Mouse (Mus musculus): ENCODE data around the gene Iqce. TPM values are rescaled to one million over a fixed set of nuclear protein-coding genes. Genes with fewer than 3 reads are reported as not detected.
A peak's percentile ranks its signal among the peaks of the same experiment; 100 is the strongest.

Gene Iqce
- polyA plus RNA-seq, 1 experiment = 12.5 TPM

DNA sequence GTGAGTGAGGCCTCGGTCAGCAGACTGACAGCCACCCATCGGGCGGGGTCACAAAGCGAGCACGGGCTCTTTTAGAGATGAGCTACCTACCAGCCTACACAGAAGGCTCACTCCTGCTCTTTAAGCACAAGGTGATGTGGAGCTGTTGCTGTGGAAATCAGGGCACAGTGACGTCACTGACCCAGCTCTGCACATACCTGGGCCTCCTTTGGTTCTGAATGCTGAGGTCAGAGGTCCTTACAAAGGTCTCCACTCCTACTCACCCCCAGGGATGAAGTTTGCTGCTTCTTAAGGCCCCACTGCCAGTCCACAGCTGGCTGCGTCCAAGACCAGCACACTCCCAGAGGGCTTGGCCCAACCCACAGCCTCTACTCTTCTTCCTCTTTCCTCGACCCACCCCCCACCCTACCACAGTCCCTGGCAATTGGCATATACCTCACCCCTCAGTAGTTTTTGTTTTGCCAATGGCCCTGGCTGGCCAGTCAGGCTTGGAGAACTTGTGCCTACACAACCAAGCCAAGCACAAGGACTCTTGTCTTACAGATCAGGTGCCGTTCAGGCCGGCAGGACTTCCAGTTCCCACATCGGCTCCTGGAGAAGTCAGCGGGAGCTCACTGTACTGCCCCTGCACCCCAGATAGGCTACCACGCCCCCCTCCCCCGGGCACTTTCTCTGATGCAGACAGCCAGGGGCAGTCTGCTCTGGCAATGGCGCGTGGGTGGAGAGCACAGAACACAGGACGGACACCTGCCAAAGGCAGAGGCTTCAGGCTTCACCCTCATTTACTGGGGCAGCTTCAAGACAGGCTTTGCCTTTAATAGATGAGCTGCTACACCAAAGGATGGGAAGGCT is 39.2 kb downstream of the Iqce start:
- Histone ChIP-seq H3K4me1 (ENCODE audit: control insufficient read depth, insufficient read depth, insufficient read length) (peaks cover 25% of the 10 kb centered on the region; the same call in 1 of the 2 replicates), H3K4me3 (ENCODE audit: extremely low read depth, insufficient read depth, insufficient read length) (peak overlapping the region; percentile 51), H3K27ac (ENCODE audit: insufficient read depth, low read length) (peak overlapping the region; percentile 87), H3K36me3 (ENCODE audit: control insufficient read depth, insufficient read depth, low read length) (no peaks in the 10 kb centered on the region), H3K27me3 (ENCODE audit: control insufficient read depth, insufficient read depth, low read length) (no peaks in the 10 kb centered on the region)
- TF ChIP-seq CTCF (IDR thresholded peaks at IDR 0.05; ENCODE audit: extremely low read depth, insufficient read depth, insufficient read length, insufficient replicate concordance) = no peak
- TF ChIP-seq POLR2A (IDR thresholded peaks at IDR 0.05; ENCODE audit: low read depth, low read length) = no peak; the same call in 1 of the 2 replicates
- DNase-seq (ENCODE audit: low read depth in 1 of 2, low spot score in 2 of 2) = peak; percentile 34 to 61
- 25% methylated on average over 17 of the region's 17 CpGs for WGBS

DNA sequence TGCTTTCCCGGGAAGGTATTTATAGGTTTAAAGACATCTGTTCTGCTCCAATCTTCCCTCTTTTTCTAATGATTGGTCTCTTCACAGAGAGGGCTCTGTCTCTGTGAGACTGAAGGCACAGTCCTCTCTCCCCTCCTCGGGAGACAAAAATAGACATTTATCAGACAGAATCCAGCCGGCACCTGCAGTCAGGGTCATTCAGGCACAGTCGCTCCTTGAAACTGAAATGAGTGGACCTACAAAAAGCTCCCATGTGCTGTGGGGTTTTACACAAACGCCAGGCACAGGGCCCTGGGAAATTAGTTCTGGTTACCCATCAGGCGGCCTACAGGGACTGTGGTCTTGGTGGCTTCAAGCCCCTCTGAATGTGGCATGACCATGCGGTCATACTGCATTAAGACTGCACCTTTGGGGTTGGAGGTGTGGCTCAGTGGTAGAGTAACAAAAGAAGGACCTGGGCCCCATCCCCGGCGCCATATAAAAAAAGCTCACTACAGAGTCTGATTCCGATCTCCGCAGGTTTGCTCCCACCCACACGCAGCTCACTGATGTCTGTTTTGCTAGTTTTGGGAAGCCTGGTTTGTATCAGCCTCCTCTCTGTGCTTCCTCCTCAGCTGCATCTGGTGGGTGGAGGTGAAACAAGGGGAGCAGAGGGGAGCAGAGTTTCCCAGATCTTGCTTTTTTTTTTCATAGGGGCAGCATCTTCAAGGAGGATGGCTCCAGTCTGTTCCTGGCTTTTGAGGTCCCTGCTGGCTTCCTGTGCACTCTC is 40.1 kb downstream of the Iqce start:
- TF ChIP-seq POLR2A (IDR thresholded peaks at IDR 0.05; ENCODE audit: low read depth, low read length) = no peak
- no peak for TF ChIP-seq CTCF (IDR thresholded peaks at IDR 0.05; ENCODE audit: extremely low read depth, insufficient read depth, insufficient read length, insufficient replicate concordance)
- Histone ChIP-seq H3K36me3 (ENCODE audit: control insufficient read depth, insufficient read depth, low read length) (no peaks in the 10 kb centered on the region), H3K4me3 (ENCODE audit: extremely low read depth, insufficient read depth, insufficient read length) (peak overlapping the region; percentile 51), H3K27ac (ENCODE audit: insufficient read depth, low read length) (peak overlapping the region; percentile 87), H3K27me3 (ENCODE audit: control insufficient read depth, insufficient read depth, low read length) (no peaks in the 10 kb centered on the region), H3K4me1 (ENCODE audit: control insufficient read depth, insufficient read depth, insufficient read length) (peaks cover 25% of the 10 kb centered on the region; the same call in 1 of the 2 replicates)
- WGBS = 39% methylated on average over 12 of the region's 12 CpGs
- DNase-seq (ENCODE audit: low read depth in 1 of 2, low spot score in 2 of 2) = no peak

DNA sequence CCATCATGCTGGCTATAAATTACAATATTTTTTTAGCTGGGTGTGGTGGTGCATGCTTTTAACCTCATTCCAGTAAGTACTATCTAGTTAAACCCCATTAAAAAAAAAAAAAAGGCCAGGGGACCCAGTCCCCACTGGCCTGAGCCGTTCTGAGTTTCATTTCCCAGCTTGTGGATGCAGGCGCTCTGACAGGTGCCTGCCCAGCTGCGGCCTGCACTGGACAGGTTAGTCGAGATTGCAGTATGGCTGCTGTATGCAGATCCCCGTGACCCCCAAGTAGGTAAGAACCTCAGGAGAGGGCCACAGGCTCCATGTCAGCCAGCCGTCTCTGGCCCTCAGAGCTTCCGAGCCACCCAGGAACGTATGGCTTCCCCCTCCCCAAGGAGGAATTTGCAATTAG is 40.8 kb downstream of the Iqce start:
- Histone ChIP-seq H3K4me1 (ENCODE audit: control insufficient read depth, insufficient read depth, insufficient read length) (peaks cover 25% of the 10 kb centered on the region; the same call in 1 of the 2 replicates), H3K4me3 (ENCODE audit: extremely low read depth, insufficient read depth, insufficient read length) (no peak overlapping the region), H3K27me3 (ENCODE audit: control insufficient read depth, insufficient read depth, low read length) (no peaks in the 10 kb centered on the region), H3K27ac (ENCODE audit: insufficient read depth, low read length) (peak overlapping the region; percentile 31; the same call in 1 of the 2 replicates), H3K36me3 (ENCODE audit: control insufficient read depth, insufficient read depth, low read length) (no peaks in the 10 kb centered on the region)
- WGBS = 64% methylated on average over 8 of the region's 8 CpGs
- no peak for DNase-seq (ENCODE audit: low read depth in 1 of 2, low spot score in 2 of 2)
- TF ChIP-seq POLR2A (IDR thresholded peaks at IDR 0.05; ENCODE audit: low read depth, low read length) = no peak
- TF ChIP-seq CTCF (IDR thresholded peaks at IDR 0.05; ENCODE audit: extremely low read depth, insufficient read depth, insufficient read length, insufficient replicate concordance) = no peak

DNA sequence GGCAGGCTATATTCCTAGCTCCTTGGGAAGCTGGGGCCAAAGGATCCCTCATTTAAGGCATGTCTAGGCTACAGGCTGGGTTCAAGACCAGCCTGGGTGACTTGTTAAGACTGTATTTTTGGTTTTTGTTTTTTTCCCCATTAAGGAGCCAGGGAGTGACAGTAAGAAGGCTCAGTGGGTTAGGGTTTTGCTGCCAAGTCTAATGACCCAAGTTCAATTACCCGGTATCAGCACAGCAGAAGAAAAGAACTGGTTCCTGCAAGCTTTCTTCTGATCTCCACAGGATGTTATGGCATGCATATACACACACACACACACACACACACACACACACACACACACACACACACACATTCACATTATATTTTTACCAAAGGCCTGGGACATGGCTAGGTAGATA is 41.8 kb downstream of the Iqce start:
- no peaks in the 10 kb centered on the region for H3K36me3 ChIP-seq (ENCODE audit: control insufficient read depth, insufficient read depth, low read length)
- no peak for DNase-seq (ENCODE audit: low read depth in 1 of 2, low spot score in 2 of 2)
- H3K27ac ChIP-seq (ENCODE audit: insufficient read depth, low read length) = no peak overlapping the region
- no peak for TF ChIP-seq POLR2A (IDR thresholded peaks at IDR 0.05; ENCODE audit: low read depth, low read length)
- TF ChIP-seq CTCF (IDR thresholded peaks at IDR 0.05; ENCODE audit: extremely low read depth, insufficient read depth, insufficient read length, insufficient replicate concordance) = no peak
- no peaks in the 10 kb centered on the region for H3K27me3 ChIP-seq (ENCODE audit: control insufficient read depth, insufficient read depth, low read length)
- peaks cover 24% of the 10 kb centered on the region; the same call in 1 of the 2 replicates for H3K4me1 ChIP-seq (ENCODE audit: control insufficient read depth, insufficient read depth, insufficient read length)
- H3K4me3 ChIP-seq (ENCODE audit: extremely low read depth, insufficient read depth, insufficient read length) = no peak overlapping the region
- 83% methylated on average over 1 of the region's 1 CpGs for WGBS

DNA sequence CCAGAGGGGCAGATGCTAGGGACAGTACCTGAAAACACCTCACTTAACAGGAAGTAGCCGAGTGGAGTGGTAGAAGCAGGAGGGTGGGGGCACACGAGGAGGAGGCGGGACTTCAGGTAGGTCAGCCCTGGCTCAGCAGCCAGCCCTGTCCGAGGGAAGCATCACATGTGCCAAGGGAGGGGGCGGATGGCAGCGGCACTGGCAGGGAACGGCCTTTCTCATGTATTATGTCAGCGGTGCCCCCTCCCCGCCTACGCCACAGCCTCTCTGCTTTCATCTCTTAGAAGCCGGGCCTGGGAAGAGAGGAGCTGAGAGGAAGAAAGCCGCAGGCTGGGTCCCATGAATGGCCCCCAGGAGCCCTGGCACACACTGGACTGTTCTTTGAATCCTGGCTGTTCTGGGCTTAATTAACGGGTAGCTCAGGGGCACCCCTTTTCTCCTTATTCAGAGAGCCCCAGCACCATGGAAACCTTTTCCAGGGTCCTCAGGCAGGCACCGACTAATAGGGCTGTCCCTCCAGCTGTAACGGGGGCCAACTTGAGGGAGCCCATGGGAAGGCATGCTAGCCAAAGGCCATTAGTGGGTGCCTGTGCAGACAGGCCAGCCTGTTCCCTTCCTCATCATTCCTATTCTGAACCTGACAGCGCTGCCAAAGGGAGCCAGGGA is 42.4 kb downstream of the Iqce start:
- Histone ChIP-seq H3K27me3 (ENCODE audit: control insufficient read depth, insufficient read depth, low read length) (no peaks in the 10 kb centered on the region), H3K4me3 (ENCODE audit: extremely low read depth, insufficient read depth, insufficient read length) (no peak overlapping the region), H3K4me1 (ENCODE audit: control insufficient read depth, insufficient read depth, insufficient read length) (peaks cover 18% of the 10 kb centered on the region; the same call in 1 of the 2 replicates), H3K36me3 (ENCODE audit: control insufficient read depth, insufficient read depth, low read length) (no peaks in the 10 kb centered on the region), H3K27ac (ENCODE audit: insufficient read depth, low read length) (no peak overlapping the region)
- WGBS = 70% methylated on average over 16 of the region's 16 CpGs
- DNase-seq (ENCODE audit: low read depth in 1 of 2, low spot score in 2 of 2) = no peak
- TF ChIP-seq POLR2A (IDR thresholded peaks at IDR 0.05; ENCODE audit: low read depth, low read length) (no peak), CTCF (IDR thresholded peaks at IDR 0.05; ENCODE audit: extremely low read depth, insufficient read depth, insufficient read length, insufficient replicate concordance) (no peak)

DNA sequence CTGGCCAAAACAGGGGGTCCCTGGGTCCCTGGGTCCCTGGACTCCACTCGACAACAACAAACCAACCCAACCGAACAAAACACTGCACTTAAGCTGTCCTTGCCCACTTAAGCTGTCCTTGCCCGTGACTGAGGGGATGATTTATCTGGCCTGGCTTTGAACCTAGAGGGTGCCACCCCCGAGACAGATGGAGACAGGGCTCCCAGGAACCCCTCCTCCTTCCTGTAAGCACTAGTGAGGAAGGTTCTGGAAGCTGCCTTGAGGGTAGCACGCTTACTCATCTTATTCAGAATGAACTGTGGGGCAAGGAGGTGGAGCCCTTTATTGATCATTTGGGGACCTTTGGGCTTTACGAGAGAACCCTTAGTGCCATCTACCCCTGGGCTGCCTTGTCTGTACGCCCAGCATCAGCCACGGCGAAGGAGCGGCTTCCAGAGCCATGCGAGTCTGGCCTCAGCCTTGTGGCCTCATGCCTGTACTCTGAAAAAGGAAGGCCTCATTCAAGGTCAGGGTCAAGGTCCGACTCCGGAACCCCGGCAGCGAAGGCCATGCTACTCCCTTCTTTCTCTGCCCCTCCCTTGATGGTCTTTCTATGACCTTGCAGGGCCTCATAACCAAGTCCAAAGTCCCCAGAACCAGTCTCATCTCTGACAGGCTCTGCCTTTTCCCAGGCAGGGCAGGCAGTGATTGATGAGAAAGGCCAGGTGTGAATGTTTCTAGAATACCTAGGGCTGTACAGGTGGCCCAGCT is 47.9 kb downstream of the Iqce start:
- H3K36me3 ChIP-seq (ENCODE audit: control insufficient read depth, insufficient read depth, low read length) = no peaks in the 10 kb centered on the region
- no peak overlapping the region for H3K4me3 ChIP-seq (ENCODE audit: extremely low read depth, insufficient read depth, insufficient read length)
- H3K27ac ChIP-seq (ENCODE audit: insufficient read depth, low read length) = no peak overlapping the region
- 84% methylated on average over 15 of the region's 15 CpGs for WGBS
- no peak for DNase-seq (ENCODE audit: low read depth in 1 of 2, low spot score in 2 of 2)
- no peaks in the 10 kb centered on the region for H3K27me3 ChIP-seq (ENCODE audit: control insufficient read depth, insufficient read depth, low read length)
- no peak for TF ChIP-seq POLR2A (IDR thresholded peaks at IDR 0.05; ENCODE audit: low read depth, low read length)
- no peaks in the 10 kb centered on the region; the same call in 1 of the 2 replicates for H3K4me1 ChIP-seq (ENCODE audit: control insufficient read depth, insufficient read depth, insufficient read length)
